Mouse (Mus musculus) lung, postnatal 0 days (tissue): Measurements from ENCODE around the gene Prr19. TPM values are rescaled to one million over a fixed set of nuclear protein-coding genes. Genes with fewer than 3 reads are reported as not detected.
A peak's percentile ranks its signal among the peaks of the same experiment; 100 is the strongest.

ENCODE experiments used
- ATAC-seq: fragments of 200-750 bp; cut with Nextera tagmentation; 2 replicates; pipeline ENCODE4 v1.8.0; 2017; ENCODE audit warnings: moderate library complexity
- DNase-seq: peaks from one replicate; pipeline ENCODE4 v3.0.0-alpha.2; 2016; ENCODE audit warnings: low spot score
- H3K27ac ChIP-seq: fragments of 300-500 bp; sonication (generic); 2 replicates; pipeline ENCODE4 v1.5.1; 2014; ENCODE audit warnings: antibody characterized with exemption, mild to moderate bottlenecking, low read length, mixed read lengths
- H3K27me3 ChIP-seq: fragments of 300-500 bp; sonication (generic); replicated peaks from 2 replicates; pipeline ENCODE4 v1.6.1; 2014; ENCODE audit warnings: low read length, mixed read lengths; ENCODE audit not compliant: insufficient read depth
- H3K36me3 ChIP-seq: fragments of 300-500 bp; sonication (generic); 2 replicates; pipeline ENCODE4 v1.6.1; 2014; ENCODE audit warnings: low read length, mixed read lengths; ENCODE audit not compliant: insufficient read depth
- H3K4me1 ChIP-seq: fragments of 300-500 bp; sonication (generic); 2 replicates; pipeline ENCODE4 v1.6.1; 2014; ENCODE audit warnings: antibody characterized with exemption, low read depth, low read length, mixed read lengths; ENCODE audit not compliant: insufficient read depth
- H3K4me2 ChIP-seq: fragments of 300-500 bp; sonication (generic); replicated peaks from 2 replicates; pipeline ENCODE4 v1.6.1; 2014; ENCODE audit warnings: low read depth, mild to moderate bottlenecking, low read length, moderate library complexity, mixed read lengths
- H3K4me3 ChIP-seq: fragments of 300-500 bp; sonication (generic); 2 replicates; pipeline ENCODE4 v1.5.1; 2014; ENCODE audit warnings: low read depth, low read length
- H3K9ac ChIP-seq: fragments of 300-500 bp; sonication (generic); replicated peaks from 2 replicates; pipeline ENCODE4 v1.6.1; 2014; ENCODE audit warnings: low read depth, mild to moderate bottlenecking
- H3K9me3 ChIP-seq: fragments of 300-500 bp; sonication (generic); 2 replicates; pipeline ENCODE4 v1.6.1; 2016; ENCODE audit warnings: low read length, mixed read lengths
- CTCF ChIP-seq: IDR thresholded peaks from 2 replicates; pipeline ENCODE4 v1.5.1; 2016; ENCODE audit warnings: antibody characterized with exemption, mild to moderate bottlenecking
- EP300 ChIP-seq: IDR thresholded peaks from 2 replicates; pipeline ENCODE4 v1.6.1; 2016; ENCODE audit warnings: antibody characterized with exemption, mild to moderate bottlenecking, control low read depth
- WGBS: fragments of 180-500 bp; shearing (Covaris S2); extraction: QIAGEN DNeasy Blood & Tissue Kit; methylation state at CpG from one replicate; pipeline ENCODE4 v1.1.7; 2014; 5-methylcytosine and 5-hydroxymethylcytosine counted together
- polyA plus RNA-seq: library from polyadenylated mRNA; unstranded; fragments of >200 nt; fragmentation: Nextera tagmentation; extraction: Ambion mirVana; gene quantifications from 2 replicates; pipeline ENCODE4 v1.2.1, GENCODE M21; 2015

Prr19 gene
- polyA plus RNA-seq, 1 experiment from 2014 or later: not detected

- WGBS: 96% methylated on average over 3 of the region's 3 CpGs
- H3K27ac ChIP-seq: no peak overlapping the region
- no peak for DNase-seq
- no peak for ATAC-seq
- H3K4me1 ChIP-seq: no peaks in the 10 kb centered on the region
- peak; percentile 38; the same call in 1 of the 2 replicates for TF ChIP-seq CTCF
- no peak for TF ChIP-seq EP300
- H3K9ac ChIP-seq: no peak overlapping the region
- H3K27me3 ChIP-seq: no peaks in the 10 kb centered on the region
- H3K36me3 ChIP-seq: peaks cover 68% of the 10 kb centered on the region
- H3K9me3 ChIP-seq: no peaks in the 10 kb centered on the region
- H3K4me2 ChIP-seq: no peak overlapping the region
- no peak overlapping the region for H3K4me3 ChIP-seq
Measured at GRCm38 (mm10) chr7:25289925-25290324, 11.3 kb upstream of the Prr19 start.

GRCm38 (mm10) chr7:25290463-25290862 is 10.7 kb upstream of the Prr19 start:
- Histone ChIP-seq H3K27ac (no peak overlapping the region), H3K36me3 (peaks cover 63% of the 10 kb centered on the region), H3K27me3 (no peaks in the 10 kb centered on the region), H3K9ac (no peak overlapping the region), H3K9me3 (no peaks in the 10 kb centered on the region), H3K4me2 (no peak overlapping the region), H3K4me3 (no peak overlapping the region), H3K4me1 (no peaks in the 10 kb centered on the region)
- TF ChIP-seq EP300: no peak
- no peak for TF ChIP-seq CTCF
- 84% methylated on average over 1 of the region's 1 CpGs for WGBS
- ATAC-seq (peak; percentile 6; the same call in 1 of the 2 replicates), DNase-seq (no peak)

GRCm38 (mm10) chr7:25290911-25291310 is 10.3 kb upstream of the Prr19 start:
- TF ChIP-seq CTCF (no peak), EP300 (no peak)
- ATAC-seq: peak; percentile 27
- H3K4me2 ChIP-seq: no peak overlapping the region
- no peaks in the 10 kb centered on the region for H3K9me3 ChIP-seq
- no peaks in the 10 kb centered on the region for H3K4me1 ChIP-seq
- no peak overlapping the region for H3K4me3 ChIP-seq
- peaks cover 59% of the 10 kb centered on the region for H3K36me3 ChIP-seq
- no peak overlapping the region for H3K9ac ChIP-seq
- no peak for DNase-seq
- H3K27ac ChIP-seq: no peak overlapping the region
- WGBS: 68% methylated on average over 2 of the region's 2 CpGs
- no peaks in the 10 kb centered on the region for H3K27me3 ChIP-seq

GRCm38 (mm10) chr7:25292107-25292506 is 9.1 kb upstream of the Prr19 start:
- H3K27me3 ChIP-seq: no peaks in the 10 kb centered on the region
- TF ChIP-seq EP300 (no peak), CTCF (no peak)
- no peak overlapping the region for H3K27ac ChIP-seq
- no peak overlapping the region for H3K4me2 ChIP-seq
- 0 out of 2 replicates have a peak, but pooled peaks cover 2% of the 10 kb centered on the region for H3K4me1 ChIP-seq
- no peaks in the 10 kb centered on the region for H3K9me3 ChIP-seq
- H3K36me3 ChIP-seq: peaks cover 52% of the 10 kb centered on the region
- DNase-seq: no peak
- 53% methylated on average over 7 of the region's 7 CpGs for WGBS
- no peak overlapping the region for H3K4me3 ChIP-seq
- H3K9ac ChIP-seq: no peak overlapping the region
- ATAC-seq: no peak

GRCm38 (mm10) chr7:25293191-25293739 is 7.9 kb upstream of the Prr19 start:
- no peak overlapping the region for H3K4me3 ChIP-seq
- no peaks in the 10 kb centered on the region for H3K9me3 ChIP-seq
- DNase-seq (no peak), ATAC-seq (no peak)
- no peak overlapping the region for H3K9ac ChIP-seq
- TF ChIP-seq EP300 (no peak), CTCF (no peak)
- WGBS: 70% methylated on average over 10 of the region's 10 CpGs
- peaks cover 43% of the 10 kb centered on the region for H3K36me3 ChIP-seq
- no peak overlapping the region for H3K27ac ChIP-seq
- no peaks in the 10 kb centered on the region for H3K27me3 ChIP-seq
- 0 out of 2 replicates have a peak, but pooled peaks cover 3% of the 10 kb centered on the region for H3K4me1 ChIP-seq
- H3K4me2 ChIP-seq: no peak overlapping the region

GRCm38 (mm10) chr7:25294495-25294894 is 6.7 kb upstream of the Prr19 start:
- Histone ChIP-seq H3K4me1 (0 out of 2 replicates have a peak, but pooled peaks cover 3% of the 10 kb centered on the region), H3K9ac (no peak overlapping the region), H3K4me3 (no peak overlapping the region), H3K9me3 (no peaks in the 10 kb centered on the region), H3K4me2 (no peak overlapping the region), H3K36me3 (peaks cover 31% of the 10 kb centered on the region; the same call in 1 of the 2 replicates), H3K27me3 (no peaks in the 10 kb centered on the region), H3K27ac (no peak overlapping the region)
- DNase-seq: no peak
- no peak for ATAC-seq
- no peak for TF ChIP-seq EP300
- no peak for TF ChIP-seq CTCF
- 89% methylated on average over 4 of the region's 4 CpGs for WGBS
